Mouse (Mus musculus) limb, embryonic 14.5 days (tissue): ENCODE measurements around the gene Kcnc1. TPM values are rescaled to one million over a fixed set of nuclear protein-coding genes. Genes with fewer than 3 reads are reported as not detected.

Source experiments
- ATAC-seq: fragments of 200-750 bp; cut with Nextera tagmentation; 2 replicates; pipeline ENCODE4 v1.8.0; 2017; ENCODE audit warnings: low read depth, moderate number of reproducible peaks, moderate TSS enrichment; ENCODE audit not compliant: low FRiP score
- DNase-seq: peaks from one replicate; pipeline ENCODE4 v3.0.0-alpha.2; 2015; ENCODE audit warnings: low spot score
- H3K27ac ChIP-seq: fragments of 300-500 bp; sonication (generic); replicated peaks from 2 replicates; pipeline ENCODE4 v1.5.1; 2014; ENCODE audit warnings: low read depth, mild to moderate bottlenecking, low read length, moderate library complexity, mixed read lengths
- H3K27me3 ChIP-seq: fragments of 300-500 bp; sonication (generic); 2 replicates; pipeline ENCODE4 v1.6.1; 2014; ENCODE audit warnings: low read length, mixed read lengths; ENCODE audit not compliant: control insufficient read depth, insufficient read depth
- H3K36me3 ChIP-seq: fragments of 300-500 bp; sonication (generic); 2 replicates; pipeline ENCODE4 v1.6.1; 2014; ENCODE audit warnings: mild to moderate bottlenecking, low read length, moderate library complexity, mixed read lengths; ENCODE audit not compliant: control insufficient read depth, insufficient read depth
- H3K4me1 ChIP-seq: fragments of 300-500 bp; sonication (generic); 2 replicates; pipeline ENCODE4 v1.6.1; 2014; ENCODE audit warnings: antibody characterized with exemption, low read length, mixed read lengths; ENCODE audit not compliant: control insufficient read depth, insufficient read depth
- H3K4me2 ChIP-seq: fragments of 300-500 bp; sonication (generic); replicated peaks from 2 replicates; pipeline ENCODE4 v1.6.1; 2014; ENCODE audit warnings: low read depth, mild to moderate bottlenecking, low read length, moderate library complexity; ENCODE audit not compliant: severe bottlenecking
- H3K4me3 ChIP-seq: fragments of 300-500 bp; sonication (generic); replicated peaks from 2 replicates; pipeline ENCODE4 v1.5.1; 2014; ENCODE audit warnings: low read length
- H3K9ac ChIP-seq: fragments of 300-500 bp; sonication (generic); 2 replicates; pipeline ENCODE4 v1.6.1; 2014; ENCODE audit warnings: mild to moderate bottlenecking, low read depth, low read length, moderate library complexity; ENCODE audit not compliant: severe bottlenecking
- H3K9me3 ChIP-seq: fragments of 300-500 bp; sonication (generic); 2 replicates; pipeline ENCODE4 v1.6.1; 2016; ENCODE audit warnings: low read length; ENCODE audit not compliant: control insufficient read depth
- POLR2A ChIP-seq: fragments of 200-500 bp; IDR thresholded peaks from 2 replicates; pipeline ENCODE4 v1.8.0; 2012; ENCODE audit warnings: inconsistent platforms, mild to moderate bottlenecking, moderate library complexity, borderline replicate concordance; ENCODE audit not compliant: insufficient read depth, insufficient read length; ENCODE audit errors: extremely low read depth
- WGBS: fragments of 180-500 bp; shearing (Covaris S2); extraction: QIAGEN DNeasy Blood & Tissue Kit; methylation state at CpG from one replicate; pipeline ENCODE4 v1.1.7; 2014; 5-methylcytosine and 5-hydroxymethylcytosine counted together
- polyA plus RNA-seq, 2 experiments: library from polyadenylated mRNA; depleted of rRNA in 1 of 2; stranded (reverse) in 1 of 2; unstranded in 1 of 2; fragments of >200 nt; fragmentation: Nextera tagmentation in 1 of 2; extraction: Ambion mirVana in 1 of 2; gene quantifications; 2 replicates each; pipeline versions ENCODE4 v1.2.1 to v1.2.3; 2012 to 2014

The Kcnc1 gene
- polyA plus RNA-seq, 2 experiments = 0.11 to 0.40 TPM

- H3K4me2 ChIP-seq = no peak overlapping the region
- ATAC-seq = no peak
- no peak overlapping the region for H3K27ac ChIP-seq
- H3K36me3 ChIP-seq = no peaks in the 10 kb centered on the region
- no peak for DNase-seq
- H3K9me3 ChIP-seq = no peaks in the 10 kb centered on the region
- peaks cover 4% of the 10 kb centered on the region; the same call in 1 of the 2 replicates for H3K4me1 ChIP-seq
- peaks cover 67% of the 10 kb centered on the region for H3K27me3 ChIP-seq
- H3K9ac ChIP-seq = no peak overlapping the region
- no peak for TF ChIP-seq POLR2A
- WGBS = 55% methylated on average over 4 of the region's 4 CpGs
- H3K4me3 ChIP-seq = no peak overlapping the region
Measured at GRCm38 (mm10) chr7:46398612-46399011, 2.3 kb downstream of the Kcnc1 start.

GRCm38 (mm10) chr7:46399676-46400075 lies 3.4 kb downstream of the Kcnc1 start:
- Histone ChIP-seq H3K4me2 (no peak overlapping the region), H3K4me3 (no peak overlapping the region), H3K9me3 (no peaks in the 10 kb centered on the region), H3K27me3 (peaks cover 60% of the 10 kb centered on the region), H3K27ac (no peak overlapping the region), H3K9ac (no peak overlapping the region), H3K4me1 (peaks cover 4% of the 10 kb centered on the region; the same call in 1 of the 2 replicates), H3K36me3 (no peaks in the 10 kb centered on the region)
- no peak for TF ChIP-seq POLR2A
- DNase-seq (no peak), ATAC-seq (no peak)
- 93% methylated on average over 1 of the region's 1 CpGs for WGBS

GRCm38 (mm10) chr7:46400346-46400745 lies 4.0 kb downstream of the Kcnc1 start:
- Histone ChIP-seq H3K36me3 (no peaks in the 10 kb centered on the region), H3K9me3 (no peaks in the 10 kb centered on the region), H3K4me2 (no peak overlapping the region), H3K4me3 (no peak overlapping the region), H3K9ac (no peak overlapping the region), H3K27me3 (peaks cover 53% of the 10 kb centered on the region), H3K27ac (no peak overlapping the region), H3K4me1 (peaks cover 4% of the 10 kb centered on the region; the same call in 1 of the 2 replicates)
- TF ChIP-seq POLR2A = no peak
- ATAC-seq = no peak
- WGBS = 34% methylated on average over 5 of the region's 8 CpGs
- DNase-seq = no peak

- no peaks in the 10 kb centered on the region for H3K36me3 ChIP-seq
- TF ChIP-seq POLR2A = no peak
- DNase-seq = no peak
- H3K27me3 ChIP-seq = peaks cover 41% of the 10 kb centered on the region
- H3K9ac ChIP-seq = no peak overlapping the region
- no peak for ATAC-seq
- H3K9me3 ChIP-seq = no peaks in the 10 kb centered on the region
- peaks cover 4% of the 10 kb centered on the region; the same call in 1 of the 2 replicates for H3K4me1 ChIP-seq
- no peak overlapping the region for H3K4me2 ChIP-seq
- no peak overlapping the region for H3K4me3 ChIP-seq
- no peak overlapping the region for H3K27ac ChIP-seq
- WGBS = 67% methylated on average over 3 of the region's 3 CpGs
Measured at GRCm38 (mm10) chr7:46401371-46402180, 5.3 kb downstream of the Kcnc1 start.

- Histone ChIP-seq H3K4me2 (no peak overlapping the region), H3K27ac (no peak overlapping the region), H3K4me1 (no peaks in the 10 kb centered on the region), H3K9ac (no peak overlapping the region), H3K4me3 (no peak overlapping the region), H3K27me3 (peaks cover 18% of the 10 kb centered on the region), H3K36me3 (no peaks in the 10 kb centered on the region), H3K9me3 (no peaks in the 10 kb centered on the region)
- no peak for TF ChIP-seq POLR2A
- WGBS = 74% methylated on average over 15 of the region's 15 CpGs
- DNase-seq = no peak
- no peak for ATAC-seq
Measured at GRCm38 (mm10) chr7:46403616-46404485, 7.6 kb downstream of the Kcnc1 start.
